Mouse (Mus musculus) cerebellum, adult 2 months (tissue): Measurements from ENCODE around the gene Reps1.

Experiments
- CTCF ChIP-seq: fragments of 200-500 bp; IDR thresholded peaks from 2 replicates; pipeline ENCODE4 v1.5.1; 2011; ENCODE audit warnings: low read depth, mild to moderate bottlenecking, control low read depth, low read length, moderate library complexity, borderline replicate concordance; ENCODE audit not compliant: insufficient read depth
- POLR2A ChIP-seq: fragments of 200-500 bp; IDR thresholded peaks from 2 replicates; pipeline ENCODE4 v1.6.1; 2011; ENCODE audit warnings: low read length, control low read depth, borderline replicate concordance; ENCODE audit not compliant: insufficient read depth

DNA sequence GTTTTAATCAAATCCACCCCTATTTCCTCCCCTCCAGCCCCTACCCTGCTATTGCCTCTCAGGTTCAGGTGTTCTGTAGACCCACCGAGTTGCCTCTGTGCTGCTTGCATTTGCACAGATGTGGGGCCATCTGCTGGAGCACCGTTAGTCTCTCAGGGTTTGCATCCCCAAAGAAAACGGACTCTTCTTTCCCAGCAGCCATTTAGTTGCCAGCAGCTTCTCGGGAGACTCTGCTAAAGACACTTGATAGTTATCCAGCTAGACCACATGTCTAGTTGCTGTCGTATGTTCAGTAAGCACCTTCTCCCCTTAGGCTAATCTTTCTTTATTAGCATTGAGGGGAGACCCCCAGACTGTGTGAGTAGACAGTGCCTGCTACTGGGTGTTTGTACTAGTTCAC is 46.5 kb downstream of the Reps1 start:
- no peak for TF ChIP-seq POLR2A
- no peak for TF ChIP-seq CTCF
